In the genomic region with DNA sequence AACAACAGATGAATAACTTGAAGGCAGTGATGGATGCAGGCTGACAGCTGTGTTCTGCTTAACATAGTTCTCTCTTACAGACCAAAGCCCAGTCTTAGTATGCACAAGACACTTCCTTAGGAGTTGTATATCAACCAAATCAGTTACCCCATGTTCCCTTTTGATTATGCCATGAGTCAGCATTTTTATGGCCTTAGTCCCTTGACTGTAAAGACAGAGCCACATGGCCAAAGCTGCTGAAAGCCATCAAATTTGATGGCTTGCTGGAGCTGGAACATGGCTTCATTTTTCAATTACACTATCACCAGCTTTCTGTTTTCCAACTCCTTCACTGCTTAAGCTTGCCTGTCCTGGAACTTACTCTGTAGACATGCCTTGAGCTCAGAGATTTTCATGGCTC, we compare ENCODE assay signal across 21 mouse cellular contexts.
"Had no signal": no experiment of that assay in that cellular context is flagged by ENCODE, and none has a peak within 500 bp of the region (broad histone marks: within the 10 kb centered on the region; RNA-seq: fewer than 3 reads in every experiment).

No protein-coding gene starts in this region.

- H3K4me3 ChIP-seq: lung, embryonic 15.5 days; midbrain, embryonic 10.5 days; midbrain, embryonic 12.5 days; myocyte; neural tube, embryonic 13.5 days; neural tube, embryonic 15.5 days had no signal

- H3K9me3 ChIP-seq: lung, embryonic 15.5 days; midbrain, embryonic 10.5 days; midbrain, embryonic 12.5 days; neural tube, embryonic 13.5 days; neural tube, embryonic 15.5 days had no signal

- H3K36me3 ChIP-seq: lung, embryonic 15.5 days; midbrain, embryonic 10.5 days; midbrain, embryonic 12.5 days; neural tube, embryonic 13.5 days; neural tube, embryonic 15.5 days had no signal

- ATAC-seq: liver, postnatal 0 days; lung, postnatal 0 days; midbrain, embryonic 16.5 days had no signal

- H3K4me1 ChIP-seq: lung, embryonic 15.5 days; midbrain, embryonic 10.5 days; midbrain, embryonic 12.5 days; neural tube, embryonic 13.5 days; neural tube, embryonic 15.5 days had no signal

- H3K4me2 ChIP-seq: lung, embryonic 15.5 days; midbrain, embryonic 12.5 days; neural tube, embryonic 13.5 days; neural tube, embryonic 15.5 days had no signal

- H3K27ac ChIP-seq: lung, embryonic 15.5 days; midbrain, embryonic 10.5 days; midbrain, embryonic 12.5 days; neural tube, embryonic 13.5 days; neural tube, embryonic 15.5 days had no signal

- DNase-seq: liver, postnatal 0 days; lung, adult 2 months; lung, postnatal 14 days; lung, postnatal 4 days; midbrain, embryonic 14.5 days; retina, postnatal 1 day; right cerebral cortex, adult 18-20 months; right cerebral cortex, postnatal 25 days; right cerebral cortex, postnatal 4 days; spleen, adult 18-20 months; thymus, adult 18-20 months; thymus, postnatal 14 days; thymus, postnatal 36 days had no signal

- H3K9ac ChIP-seq: liver, postnatal 0 days; lung, embryonic 15.5 days; midbrain, embryonic 12.5 days; neural tube, embryonic 13.5 days; neural tube, embryonic 15.5 days had no signal

- H3K27me3 ChIP-seq: lung, embryonic 15.5 days; midbrain, embryonic 12.5 days; neural tube, embryonic 13.5 days; neural tube, embryonic 15.5 days had no signal
